Mouse (Mus musculus) stomach, postnatal 0 days (tissue): ENCODE measurements around the gene Pkn2. TPM values are rescaled to one million over a fixed set of nuclear protein-coding genes. Genes with fewer than 3 reads are reported as not detected.

ENCODE experiments used
- ATAC-seq: fragments of 200-750 bp; cut with Nextera tagmentation; 2 replicates; pipeline ENCODE4 v1.8.0; 2017; ENCODE audit not compliant: low FRiP score, low TSS enrichment
- DNase-seq: peaks from one replicate; pipeline ENCODE4 v3.0.0-alpha.2; 2016; ENCODE audit warnings: low spot score
- H3K27ac ChIP-seq: fragments of 300-500 bp; sonication (generic); replicated peaks from 2 replicates; pipeline ENCODE4 v1.5.1; 2014; ENCODE audit warnings: mild to moderate bottlenecking, control low read depth
- H3K27me3 ChIP-seq: fragments of 300-500 bp; sonication (generic); 2 replicates; pipeline ENCODE4 v1.6.1; 2014; ENCODE audit warnings: low read length; ENCODE audit not compliant: control insufficient read depth, insufficient read depth
- H3K36me3 ChIP-seq: fragments of 300-500 bp; sonication (generic); 2 replicates; pipeline ENCODE4 v1.6.1; 2014; ENCODE audit warnings: low read length, mixed read lengths; ENCODE audit not compliant: control insufficient read depth, insufficient read depth
- H3K4me1 ChIP-seq: fragments of 300-500 bp; sonication (generic); replicated peaks from 2 replicates; pipeline ENCODE4 v1.6.1; 2014; ENCODE audit warnings: antibody characterized with exemption; ENCODE audit not compliant: control insufficient read depth, insufficient read depth
- H3K4me2 ChIP-seq: fragments of 300-500 bp; sonication (generic); replicated peaks from 2 replicates; pipeline ENCODE4 v1.6.1; 2014; ENCODE audit warnings: low read depth, mild to moderate bottlenecking, control low read depth, moderate library complexity
- H3K4me3 ChIP-seq: fragments of 300-500 bp; sonication (generic); 2 replicates; pipeline ENCODE4 v1.5.1; 2014; ENCODE audit warnings: low read depth, low read length, control low read depth
- H3K9ac ChIP-seq: fragments of 300-500 bp; sonication (generic); 2 replicates; pipeline ENCODE4 v1.6.1; 2014; ENCODE audit warnings: mild to moderate bottlenecking, low read length, control low read depth, mixed read lengths
- H3K9me3 ChIP-seq: fragments of 300-500 bp; sonication (generic); 2 replicates; pipeline ENCODE4 v1.6.1; 2016; ENCODE audit warnings: low read length; ENCODE audit not compliant: control insufficient read depth
- CTCF ChIP-seq: IDR thresholded peaks from 2 replicates; pipeline ENCODE4 v1.5.1; 2016; ENCODE audit warnings: antibody characterized with exemption, low read depth, mild to moderate bottlenecking, moderate library complexity
- EP300 ChIP-seq: optimal IDR thresholded peaks from 2 replicates; pipeline ENCODE3; 2016; ENCODE audit warnings: antibody characterized with exemption
- WGBS: fragments of 180-500 bp; shearing (Covaris S2); extraction: QIAGEN DNeasy Blood & Tissue Kit; methylation state at CpG from one replicate; pipeline ENCODE4 v1.1.7; 2014; 5-methylcytosine and 5-hydroxymethylcytosine counted together
- polyA plus RNA-seq: library from polyadenylated mRNA; unstranded; fragments of >200 nt; fragmentation: Nextera tagmentation; extraction: Ambion mirVana; gene quantifications from 2 replicates; pipeline ENCODE4 v1.2.1, GENCODE M21; 2015

Gene Pkn2
- polyA plus RNA-seq, 1 experiment from 2014 or later = 38.7 TPM

GRCm38 (mm10) chr3:142832910-142833309 lies 48.9 kb downstream of the Pkn2 start:
- 81% methylated on average over 3 of the region's 3 CpGs for WGBS
- Histone ChIP-seq H3K9me3 (no peaks in the 10 kb centered on the region), H3K36me3 (peaks cover 9% of the 10 kb centered on the region; the same call in 1 of the 2 replicates), H3K4me2 (no peak overlapping the region), H3K27ac (no peak overlapping the region), H3K9ac (no peak overlapping the region), H3K4me1 (no peaks in the 10 kb centered on the region), H3K27me3 (no peaks in the 10 kb centered on the region), H3K4me3 (no peak overlapping the region)
- DNase-seq (no peak), ATAC-seq (no peak)
- TF ChIP-seq CTCF (no peak), EP300 (no peak)

DNA sequence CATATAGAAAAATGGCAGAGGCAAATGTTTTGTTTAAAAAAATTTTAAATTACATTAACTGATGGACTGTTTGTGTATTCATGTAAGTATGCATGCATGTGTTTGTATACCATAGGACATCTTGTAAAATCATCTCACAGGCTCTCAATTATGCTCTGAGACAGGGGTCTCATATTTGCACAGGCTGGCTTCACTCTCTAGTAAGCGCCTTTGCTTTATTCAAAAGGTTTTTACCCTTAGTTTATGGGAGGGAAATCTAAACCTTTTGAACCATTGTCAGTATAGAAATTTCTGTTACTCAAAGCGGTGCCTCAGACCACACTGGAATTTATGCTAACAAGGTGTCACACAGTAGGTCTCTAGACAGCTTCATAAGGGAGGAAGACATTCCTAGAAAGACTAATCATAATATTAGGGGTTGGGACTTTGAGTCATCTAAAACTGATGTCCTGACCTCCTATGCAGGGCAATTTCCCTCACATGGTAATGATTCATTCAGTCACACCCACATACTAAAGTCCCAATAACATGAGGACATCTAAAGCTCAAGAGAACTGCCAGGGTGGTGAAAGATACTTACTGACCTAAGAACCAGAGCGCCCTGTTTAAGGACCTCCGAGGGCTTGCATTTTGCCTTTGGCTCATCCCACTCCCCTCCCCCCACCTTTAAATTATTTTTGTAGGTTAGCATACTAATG lies 55.2 kb downstream of the Pkn2 start:
- H3K4me3 ChIP-seq = no peak overlapping the region
- no peak overlapping the region for H3K27ac ChIP-seq
- 87% methylated on average over 4 of the region's 4 CpGs for WGBS
- H3K4me1 ChIP-seq = no peaks in the 10 kb centered on the region
- ATAC-seq = 0 out of 2 replicates have a peak, but pooled peaks have one; percentile 47
- H3K27me3 ChIP-seq = no peaks in the 10 kb centered on the region
- no peak overlapping the region for H3K4me2 ChIP-seq
- TF ChIP-seq EP300 (no peak), CTCF (no peak)
- H3K9me3 ChIP-seq = no peaks in the 10 kb centered on the region
- H3K36me3 ChIP-seq = peaks cover 9% of the 10 kb centered on the region; the same call in 1 of the 2 replicates
- DNase-seq = no peak
- no peak overlapping the region for H3K9ac ChIP-seq

- H3K9ac ChIP-seq = no peak overlapping the region
- WGBS = 94% methylated on average over 1 of the region's 1 CpGs
- ATAC-seq (no peak), DNase-seq (no peak)
- no peak overlapping the region for H3K4me3 ChIP-seq
- peaks cover 12% of the 10 kb centered on the region for H3K36me3 ChIP-seq
- no peaks in the 10 kb centered on the region for H3K4me1 ChIP-seq
- no peaks in the 10 kb centered on the region for H3K27me3 ChIP-seq
- H3K27ac ChIP-seq = no peak overlapping the region
- H3K4me2 ChIP-seq = no peak overlapping the region
- H3K9me3 ChIP-seq = no peaks in the 10 kb centered on the region
- no peak for TF ChIP-seq EP300
- no peak for TF ChIP-seq CTCF
These were observed 58.2 kb downstream of the Pkn2 start for GRCm38 (mm10) chr3:142823606-142824005.

GRCm38 (mm10) chr3:142817506-142817905 lies 64.3 kb downstream of the Pkn2 start:
- no peak overlapping the region for H3K27ac ChIP-seq
- H3K9me3 ChIP-seq = no peaks in the 10 kb centered on the region
- H3K27me3 ChIP-seq = no peaks in the 10 kb centered on the region
- H3K4me3 ChIP-seq = no peak overlapping the region
- TF ChIP-seq EP300 = no peak
- TF ChIP-seq CTCF = no peak
- H3K9ac ChIP-seq = no peak overlapping the region
- H3K36me3 ChIP-seq = peaks cover 5% of the 10 kb centered on the region; the same call in 1 of the 2 replicates
- no peak for ATAC-seq
- no peak for DNase-seq
- H3K4me2 ChIP-seq = no peak overlapping the region
- 67% methylated on average over 3 of the region's 3 CpGs for WGBS
- H3K4me1 ChIP-seq = no peaks in the 10 kb centered on the region

- Histone ChIP-seq H3K36me3 (peaks cover 9% of the 10 kb centered on the region), H3K27ac (no peak overlapping the region), H3K4me1 (no peaks in the 10 kb centered on the region), H3K27me3 (no peaks in the 10 kb centered on the region), H3K4me2 (no peak overlapping the region), H3K4me3 (no peak overlapping the region), H3K9ac (no peak overlapping the region), H3K9me3 (no peaks in the 10 kb centered on the region)
- ATAC-seq = no peak
- WGBS = 83% methylated on average over 3 of the region's 3 CpGs
- TF ChIP-seq CTCF (no peak), EP300 (no peak)
- DNase-seq = no peak
These were observed 70.2 kb downstream of the Pkn2 start for GRCm38 (mm10) chr3:142811582-142811981.

GRCm38 (mm10) chr3:142795587-142795986 lies 86.2 kb downstream of the Pkn2 start:
- Histone ChIP-seq H3K27me3 (no peaks in the 10 kb centered on the region), H3K4me2 (no peak overlapping the region), H3K4me3 (no peak overlapping the region), H3K4me1 (no peaks in the 10 kb centered on the region), H3K9me3 (no peaks in the 10 kb centered on the region), H3K9ac (no peak overlapping the region), H3K36me3 (peaks cover 7% of the 10 kb centered on the region), H3K27ac (no peak overlapping the region)
- TF ChIP-seq EP300 (no peak), CTCF (no peak)
- DNase-seq (no peak), ATAC-seq (no peak)
- 93% methylated on average over 3 of the region's 3 CpGs for WGBS
